ENCODE assay signal across 8 mouse cellular contexts in genomic region chr3:107596559-107596958, GRCm38 (mm10). TPM values are rescaled to one million over a fixed set of nuclear protein-coding genes. Genes with fewer than 3 reads are reported as not detected.
DNase-seq lines count a peak whose midpoint lies in the region; ATAC-seq lines count a peak whose summit lies in the region.
"Had no signal": no experiment of that assay in that cellular context is flagged by ENCODE, and none has a peak within 500 bp of the region (broad histone marks: within the 10 kb centered on the region; RNA-seq: fewer than 3 reads in every experiment).

No protein-coding gene starts in this region.

- no peaks in the 10 kb centered on the region for H3K9me3 ChIP-seq in neural tube, embryonic 11.5 days (ENCODE audit: control insufficient read depth, low read length)
- no peaks in the 10 kb centered on the region for H3K9me3 ChIP-seq in neural tube, embryonic 15.5 days (replicated peaks)
- no peaks in the 10 kb centered on the region for H3K9me3 ChIP-seq in forebrain, embryonic 13.5 days (replicated peaks)

- H3K9ac ChIP-seq in neural tube, embryonic 11.5 days (ENCODE audit: low read length), result no peak overlapping the region
- H3K9ac ChIP-seq in neural tube, embryonic 15.5 days (replicated peaks), result no peak overlapping the region
- no peak overlapping the region for H3K9ac ChIP-seq in forebrain, embryonic 13.5 days

- no peak overlapping the region for H3K4me3 ChIP-seq in neural tube, embryonic 11.5 days (ENCODE audit: low read depth, low read length)
- H3K4me3 ChIP-seq in neural tube, embryonic 15.5 days (replicated peaks), result no peak overlapping the region
- H3K4me3 ChIP-seq in forebrain, embryonic 13.5 days, result peak overlapping the region; percentile 37

- WGBS in neural tube, embryonic 11.5 days, result under 1% methylated on average over 26 of the region's 26 CpGs
- under 1% methylated on average over 26 of the region's 26 CpGs for WGBS in neural tube, embryonic 15.5 days
- under 1% methylated on average over 26 of the region's 26 CpGs for WGBS in forebrain, embryonic 13.5 days

- H3K27ac ChIP-seq in neural tube, embryonic 11.5 days (ENCODE audit: low read depth, low read length), result no peak overlapping the region
- H3K27ac ChIP-seq in neural tube, embryonic 15.5 days (replicated peaks), result no peak overlapping the region
- no peak overlapping the region for H3K27ac ChIP-seq in forebrain, embryonic 13.5 days

- peaks cover 10% of the 10 kb centered on the region for H3K4me1 ChIP-seq in neural tube, embryonic 11.5 days (ENCODE audit: control insufficient read depth, insufficient read depth, low read length)
- peaks cover 18% of the 10 kb centered on the region for H3K4me1 ChIP-seq in neural tube, embryonic 15.5 days
- H3K4me1 ChIP-seq in forebrain, embryonic 13.5 days, result peaks cover 25% of the 10 kb centered on the region

- H3K4me2 ChIP-seq in neural tube, embryonic 11.5 days (ENCODE audit: low read depth), result no peak overlapping the region
- H3K4me2 ChIP-seq in neural tube, embryonic 15.5 days, result no peak overlapping the region
- H3K4me2 ChIP-seq in forebrain, embryonic 13.5 days, result peak overlapping the region; percentile 29

- no peak for ATAC-seq in neural tube, embryonic 11.5 days (ENCODE audit: insufficient read depth, low FRiP score, low TSS enrichment)
- ATAC-seq in neural tube, embryonic 15.5 days (ENCODE audit: low FRiP score), result no peak
- ATAC-seq in forebrain, embryonic 13.5 days, result peak; percentile 55

- H3K27me3 ChIP-seq in neural tube, embryonic 11.5 days (ENCODE audit: control insufficient read depth, insufficient read depth, low read length), result peaks cover 76% of the 10 kb centered on the region
- peaks cover 86% of the 10 kb centered on the region for H3K27me3 ChIP-seq in neural tube, embryonic 15.5 days (replicated peaks)
- H3K27me3 ChIP-seq in forebrain, embryonic 13.5 days, result peaks cover 94% of the 10 kb centered on the region

- no peaks in the 10 kb centered on the region for H3K36me3 ChIP-seq in neural tube, embryonic 11.5 days (ENCODE audit: control insufficient read depth, insufficient read depth, low read length)
- H3K36me3 ChIP-seq in neural tube, embryonic 15.5 days, result no peaks in the 10 kb centered on the region
- no peaks in the 10 kb centered on the region for H3K36me3 ChIP-seq in forebrain, embryonic 13.5 days (ENCODE audit: poor library complexity, severe bottlenecking)

- DNase-seq in neural tube, embryonic 11.5 days (ENCODE audit: low spot score), result peak; percentile 65
- peak; percentile 37 for DNase-seq in kidney, adult 9 months
- DNase-seq in retina, postnatal 1 day, result peak; percentile 64
- DNase-seq in natural killer cell, adult 2 months (ENCODE audit: low spot score in 2 of 2), result no peak
- DNase-seq in adrenal gland, postnatal 36 days, result no peak

RNA-seq across cellular contexts. Expression of gene Alx3, which starts 1.7 kb away (rescaled TPM):
- polyA plus RNA-seq in neural tube, embryonic 11.5 days (2014; fragmentation: Nextera tagmentation; extraction: Ambion mirVana), result 0.88 and 1.5 TPM in 2 replicates
- 0.09 TPM in 1 of 2 replicates, not detected in the other for polyA plus RNA-seq in neural tube, embryonic 15.5 days (2015; fragmentation: Nextera tagmentation; extraction: Ambion mirVana)
- 2.3 and 2.9 TPM in 2 replicates for polyA plus RNA-seq in forebrain, embryonic 13.5 days (2015; fragmentation: Nextera tagmentation; extraction: Ambion mirVana)
- not detected for total RNA-seq in adrenal gland, postnatal 36 days (2021)
- polyA plus RNA-seq: neural tube, embryonic 14.5 days had no signal

RNA-seq across cellular contexts. Expression of gene Gm10961, which starts 34.6 kb away (rescaled TPM):
- polyA plus RNA-seq in neural tube, embryonic 11.5 days (2014; fragmentation: Nextera tagmentation; extraction: Ambion mirVana), result not detected in 2 replicates
- polyA plus RNA-seq in neural tube, embryonic 15.5 days (2015; fragmentation: Nextera tagmentation; extraction: Ambion mirVana), result not detected in 2 replicates
- not detected in 2 replicates for polyA plus RNA-seq in forebrain, embryonic 13.5 days (2015; fragmentation: Nextera tagmentation; extraction: Ambion mirVana)
- total RNA-seq in adrenal gland, postnatal 36 days (2021), result not detected
- polyA plus RNA-seq: neural tube, embryonic 14.5 days had no signal

RNA-seq across cellular contexts. Expression of gene Strip1, which starts 34.9 kb away (rescaled TPM):
- polyA plus RNA-seq in neural tube, embryonic 11.5 days (2014; fragmentation: Nextera tagmentation; extraction: Ambion mirVana), result 101 and 108 TPM in 2 replicates
- 118 and 138 TPM in 2 replicates for polyA plus RNA-seq in neural tube, embryonic 15.5 days (2015; fragmentation: Nextera tagmentation; extraction: Ambion mirVana)
- 110 and 122 TPM in 2 replicates for polyA plus RNA-seq in forebrain, embryonic 13.5 days (2015; fragmentation: Nextera tagmentation; extraction: Ambion mirVana)
- total RNA-seq in adrenal gland, postnatal 36 days (2021), result 10 to 100 TPM; 31.1 to 33.5 TPM

RNA-seq across cellular contexts. Expression of gene Ubl4b, which starts 41.7 kb away (rescaled TPM):
- polyA plus RNA-seq in neural tube, embryonic 11.5 days (2014; fragmentation: Nextera tagmentation; extraction: Ambion mirVana), result not detected in 2 replicates
- not detected in 2 replicates for polyA plus RNA-seq in neural tube, embryonic 15.5 days (2015; fragmentation: Nextera tagmentation; extraction: Ambion mirVana)
- not detected in 2 replicates for polyA plus RNA-seq in forebrain, embryonic 13.5 days (2015; fragmentation: Nextera tagmentation; extraction: Ambion mirVana)
- not detected for total RNA-seq in adrenal gland, postnatal 36 days (2021)
- polyA plus RNA-seq: neural tube, embryonic 14.5 days had no signal

Comparison
In these comparisons a context has a peak if more than half of its experiments do, and no peak if none do; other contexts are left out.
1. DNase-seq: peak in neural tube, embryonic 11.5 days (single experiment), kidney, adult 9 months (single experiment) and retina, postnatal 1 day (single experiment); none in natural killer cell, adult 2 months (0 of 2) and adrenal gland, postnatal 36 days (0 of 2).